Mouse (Mus musculus): ENCODE results near the gene Pax7.

- no peak for TF ChIP-seq E2F4 (IDR thresholded peaks at IDR 0.05; ENCODE audit: borderline replicate concordance, low read depth, low read length)
- no peak for TF ChIP-seq USF1 (IDR thresholded peaks at IDR 0.05; ENCODE audit: low read depth, low read length)
- no peak for TF ChIP-seq HCFC1 (IDR thresholded peaks at IDR 0.05; ENCODE audit: low read depth, low read length)
- TF ChIP-seq CTCF (IDR thresholded peaks at IDR 0.05 in 2 of 3, conservative IDR thresholded peaks at IDR 0.05 in 1 of 3; ENCODE audit: control insufficient read depth in 1 of 3, insufficient read depth in 1 of 3, low read depth in 2 of 3, low read length in 3 of 3, poor library complexity in 1 of 3, severe bottlenecking in 1 of 3): no peak
- no peak for TF ChIP-seq ZMIZ1 (IDR thresholded peaks at IDR 0.05; ENCODE audit: low read depth, low read length)
- TF ChIP-seq ZKSCAN1 (IDR thresholded peaks at IDR 0.05; ENCODE audit: low read depth, low read length): no peak
- no peak for TF ChIP-seq POLR2AphosphoS5 (IDR thresholded peaks at IDR 0.05; ENCODE audit: borderline replicate concordance, low read depth, low read length)
- no peak for TF ChIP-seq RCOR1 (IDR thresholded peaks at IDR 0.05; ENCODE audit: low read depth, low read length)
- no peak for TF ChIP-seq MYC (IDR thresholded peaks at IDR 0.05; ENCODE audit: low read depth, low read length)
- TF ChIP-seq UBTF (IDR thresholded peaks at IDR 0.05; ENCODE audit: borderline replicate concordance, insufficient read depth, low read depth, low read length): no peak
- no peak for TF ChIP-seq MAX (IDR thresholded peaks at IDR 0.05; ENCODE audit: low read length)
- TF ChIP-seq POLR2A (IDR thresholded peaks at IDR 0.05; ENCODE audit: control insufficient read depth in 1 of 2, insufficient read depth in 1 of 2, low read depth in 1 of 2, low read length in 2 of 2, poor library complexity in 1 of 2): no peak
- TF ChIP-seq MAZ (IDR thresholded peaks at IDR 0.05; ENCODE audit: low read depth, low read length): no peak
- TF ChIP-seq SMC3 (IDR thresholded peaks at IDR 0.05; ENCODE audit: low read depth, low read length): no peak
Measured at GRCm38 (mm10) chr4:139830053-139830452, 3.3 kb downstream of the Pax7 start.
